ENCODE assay signal across 8 mouse cellular contexts in the genomic region with DNA sequence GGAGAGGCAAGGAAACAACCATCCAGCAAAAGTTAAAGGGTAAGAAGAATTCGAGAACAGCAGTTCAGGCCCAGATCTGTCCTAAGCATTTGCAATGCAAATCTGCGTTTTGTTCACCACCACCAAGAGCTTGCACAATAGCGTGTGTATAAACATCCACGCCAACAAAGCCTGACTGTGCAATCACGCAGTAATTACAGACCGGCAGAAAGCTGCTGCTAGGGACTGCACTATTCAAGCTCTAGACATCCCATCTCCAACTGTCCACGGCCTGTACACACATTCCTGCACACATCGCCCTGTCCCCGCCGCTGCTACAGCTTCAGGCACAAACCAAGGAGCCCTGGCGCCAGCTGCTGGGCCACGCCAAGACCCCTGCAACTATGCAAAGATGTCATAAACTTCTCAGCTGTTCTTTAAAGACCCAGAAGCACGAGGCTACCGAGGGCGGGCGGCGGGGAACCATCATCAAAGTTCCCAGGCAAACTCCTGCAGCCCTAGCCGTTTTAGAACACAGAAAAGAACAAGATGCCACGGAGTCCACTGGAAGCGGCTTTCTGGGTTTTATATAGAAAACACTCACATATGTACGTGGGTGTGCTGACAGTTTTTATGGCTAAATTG. TPM values are rescaled to one million over a fixed set of nuclear protein-coding genes. Genes with fewer than 3 reads are reported as not detected.
DNase-seq lines count a peak whose midpoint lies in the region; ATAC-seq and TF ChIP-seq lines count a peak whose summit lies in the region.

No protein-coding gene starts in this region.

- H3K27ac ChIP-seq in testis, adult 2 months (ENCODE audit: control insufficient read depth, insufficient read depth, low read depth, low read length), result no peak overlapping the region
- peak overlapping the region; percentile 90 for H3K27ac ChIP-seq in embryonic facial prominence, embryonic 12.5 days
- peak overlapping the region; percentile 96 for H3K27ac ChIP-seq in hindbrain, embryonic 10.5 days

- TF ChIP-seq CTCF in testis, adult 2 months (IDR thresholded peaks at IDR 0.05; ENCODE audit: control insufficient read depth, insufficient read depth, insufficient replicate concordance, low read depth, low read length), result no peak

- WGBS in embryonic facial prominence, embryonic 12.5 days, result 3% methylated on average over 21 of the region's 21 CpGs
- WGBS in hindbrain, embryonic 10.5 days, result 4% methylated on average over 21 of the region's 21 CpGs

- DNase-seq in testis, postnatal 14 days (ENCODE audit: low spot score), result no peak
- peak; percentile 66 for DNase-seq in hindbrain, embryonic 10.5 days (ENCODE audit: low spot score)
- peak; percentile 35 for DNase-seq in left cerebral cortex, postnatal 4 days
- DNase-seq in spleen, postnatal 36 days (ENCODE audit: low spot score in 2 of 2), result peak; percentile 59 to 61
- no peak for DNase-seq in ovary, postnatal 14 days (ENCODE audit: low spot score)

- no peaks in the 10 kb centered on the region for H3K36me3 ChIP-seq in testis, adult 2 months (ENCODE audit: control insufficient read depth, insufficient read depth, low read length)
- H3K36me3 ChIP-seq in embryonic facial prominence, embryonic 12.5 days, result no peaks in the 10 kb centered on the region
- H3K36me3 ChIP-seq in hindbrain, embryonic 10.5 days, result peaks cover 19% of the 10 kb centered on the region; the same call in 1 of the 2 replicates

- no peaks in the 10 kb centered on the region for H3K27me3 ChIP-seq in testis, adult 2 months (ENCODE audit: control insufficient read depth, insufficient read depth, low read length)
- H3K27me3 ChIP-seq in embryonic facial prominence, embryonic 12.5 days, result no peaks in the 10 kb centered on the region
- H3K27me3 ChIP-seq in hindbrain, embryonic 10.5 days (ENCODE audit: insufficient read depth, poor library complexity, severe bottlenecking), result peaks cover 14% of the 10 kb centered on the region

- H3K4me3 ChIP-seq in testis, adult 2 months (ENCODE audit: control insufficient read depth, low read depth, low read length), result peak overlapping the region; percentile 82; the same call in 1 of the 2 replicates
- peak overlapping the region; percentile 93 for H3K4me3 ChIP-seq in embryonic facial prominence, embryonic 12.5 days
- peak overlapping the region; percentile 95 for H3K4me3 ChIP-seq in hindbrain, embryonic 10.5 days

- H3K4me2 ChIP-seq in embryonic facial prominence, embryonic 12.5 days (replicated peaks), result peak overlapping the region; percentile 77

- ATAC-seq in embryonic facial prominence, embryonic 12.5 days (ENCODE audit: insufficient number of reproducible peaks, insufficient read depth, low FRiP score, low TSS enrichment), result no peak
- ATAC-seq in megakaryocyte progenitor cell, adult 5-6 weeks (replicated peaks; ENCODE audit: poor library complexity), result peak; percentile 43

- H3K9ac ChIP-seq in embryonic facial prominence, embryonic 12.5 days, result peak overlapping the region; percentile 87

- H3K9me3 ChIP-seq in embryonic facial prominence, embryonic 12.5 days, result no peaks in the 10 kb centered on the region
- H3K9me3 ChIP-seq in hindbrain, embryonic 10.5 days, result no peaks in the 10 kb centered on the region

- intact Hi-C loops in left cerebral cortex, postnatal 4 days (cut with DNase I), result no loop called here

- peaks cover 12% of the 10 kb centered on the region for H3K4me1 ChIP-seq in testis, adult 2 months (ENCODE audit: control insufficient read depth, insufficient read depth, low read length)
- H3K4me1 ChIP-seq in embryonic facial prominence, embryonic 12.5 days, result peaks cover 43% of the 10 kb centered on the region
- peaks cover 77% of the 10 kb centered on the region for H3K4me1 ChIP-seq in hindbrain, embryonic 10.5 days (replicated peaks)

- TF ChIP-seq POLR2A in testis, adult 2 months (IDR thresholded peaks at IDR 0.05; ENCODE audit: control insufficient read depth, low read depth, low read length), result no peak

RNA-seq across cellular contexts. Expression of a gene that starts 1.1 kb away (rescaled TPM):
- 0.77 and 0.99 TPM in 2 replicates for polyA plus RNA-seq in testis, adult 2 months (2012; rRNA removed)
- polyA plus RNA-seq in embryonic facial prominence, embryonic 12.5 days (2016; fragmentation: Nextera tagmentation; extraction: Ambion mirVana), result 7.9 and 9.0 TPM in 2 replicates
- polyA plus RNA-seq in hindbrain, embryonic 10.5 days (2016; fragmentation: Nextera tagmentation; extraction: Ambion mirVana), result 6.5 and 8.2 TPM in 2 replicates
- 10 to 100 TPM; 12.9 to 14.9 TPM for total RNA-seq in left cerebral cortex, postnatal 4 days (2021)
- 13.7 and 14.1 TPM in 2 replicates for total RNA-seq in megakaryocyte progenitor cell, adult 5-6 weeks (2015)
- 11.5 and 15.2 TPM in 2 replicates for total RNA-seq in megakaryocyte progenitor cell, adult 5-6 weeks (2017)

Comparison
In these comparisons a context has a peak if more than half of its experiments do, and no peak if none do; other contexts are left out.
1. DNase-seq: peak in hindbrain, embryonic 10.5 days (single experiment), left cerebral cortex, postnatal 4 days (single experiment) and spleen, postnatal 36 days (2 of 2); none in testis, postnatal 14 days (single experiment) and ovary, postnatal 14 days (single experiment).
2. Peak in every context shown above with its lines, with median percentiles within 50 percentile points of each other: H3K4me3 ChIP-seq.